Comparison of ENCODE assay signal across 11 mouse cellular contexts in the genomic region with DNA sequence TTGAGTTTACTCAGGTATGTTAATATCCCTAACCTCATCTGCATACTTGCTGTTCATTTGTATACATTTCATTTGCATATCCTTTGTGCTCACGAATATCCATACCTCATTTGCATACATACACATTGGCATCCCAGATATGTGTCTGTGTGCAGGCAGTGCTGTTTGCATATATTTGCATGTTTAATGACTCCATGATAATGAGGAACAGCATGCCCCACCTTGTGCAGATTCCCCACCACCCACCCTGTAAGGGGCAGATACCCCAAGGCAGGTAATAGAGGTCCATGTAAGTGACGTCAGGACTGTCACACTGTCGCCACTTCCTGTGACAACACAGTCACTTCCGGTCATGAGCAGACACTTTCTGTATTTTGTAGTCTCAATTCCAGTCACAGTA. TPM values are rescaled to one million over a fixed set of nuclear protein-coding genes. Genes with fewer than 3 reads are reported as not detected.
DNase-seq lines count a peak whose midpoint lies in the region; ATAC-seq lines count a peak whose summit lies in the region.
"Had no signal": no experiment of that assay in that cellular context is flagged by ENCODE, and none has a peak within 500 bp of the region (broad histone marks: within the 10 kb centered on the region; RNA-seq: fewer than 3 reads in every experiment).

No protein-coding gene starts in this region.

- peak; percentile 46 for DNase-seq in embryo, embryonic 10 days (ENCODE audit: low spot score)
- no peak for DNase-seq in embryo, embryonic 9.5 days (ENCODE audit: extremely low spot score)
- DNase-seq in induced T-regulatory cell, adult 2 months (ENCODE audit: low read depth): peak; percentile 37
- DNase-seq in neural tube, embryonic 10.5 days (ENCODE audit: extremely low spot score, low spot score): peak; percentile 45
- no peak for DNase-seq in left cerebral cortex, postnatal 14 days (ENCODE audit: low spot score in 2 of 2)
- no peak for DNase-seq in spleen, postnatal 36 days (ENCODE audit: low spot score in 2 of 2)
- no peak for DNase-seq in left cerebral cortex, adult 9 months (ENCODE audit: low spot score in 2 of 2)

- H3K27ac ChIP-seq in embryonic facial prominence, embryonic 12.5 days: no peak overlapping the region
- H3K27ac ChIP-seq: liver, embryonic 15.5 days had no signal

- 86% methylated on average over 4 of the region's 4 CpGs for WGBS in embryonic facial prominence, embryonic 12.5 days

- no peaks in the 10 kb centered on the region for H3K27me3 ChIP-seq in embryonic facial prominence, embryonic 12.5 days
- H3K27me3 ChIP-seq: liver, embryonic 15.5 days had no signal

- intact Hi-C loops in left cerebral cortex, postnatal 14 days (cut with DNase I): no loop called here

- ATAC-seq in embryonic facial prominence, embryonic 12.5 days (ENCODE audit: insufficient number of reproducible peaks, insufficient read depth, low FRiP score, low TSS enrichment): peak; percentile 72; the same call in 1 of the 2 replicates

- no peaks in the 10 kb centered on the region for H3K4me1 ChIP-seq in embryonic facial prominence, embryonic 12.5 days
- H3K4me1 ChIP-seq: liver, embryonic 15.5 days had no signal

- H3K4me2 ChIP-seq in embryonic facial prominence, embryonic 12.5 days (replicated peaks): no peak overlapping the region
- H3K4me2 ChIP-seq: heart, embryonic 11.5 days; liver, embryonic 15.5 days had no signal

- no peak overlapping the region for H3K9ac ChIP-seq in embryonic facial prominence, embryonic 12.5 days
- H3K9ac ChIP-seq: liver, embryonic 15.5 days had no signal

- H3K4me3 ChIP-seq in embryonic facial prominence, embryonic 12.5 days: no peak overlapping the region
- H3K4me3 ChIP-seq: liver, embryonic 15.5 days had no signal

- 0 out of 2 replicates have a peak, but pooled peaks cover 19% of the 10 kb centered on the region for H3K9me3 ChIP-seq in embryonic facial prominence, embryonic 12.5 days

- no peaks in the 10 kb centered on the region for H3K36me3 ChIP-seq in embryonic facial prominence, embryonic 12.5 days
- H3K36me3 ChIP-seq: liver, embryonic 15.5 days had no signal

RNA-seq across cellular contexts. Expression of a gene that starts 24.2 kb away (rescaled TPM):
- not detected in 2 replicates for polyA plus RNA-seq in embryonic facial prominence, embryonic 12.5 days (2016; fragmentation: Nextera tagmentation; extraction: Ambion mirVana)
- not detected for total RNA-seq in left cerebral cortex, postnatal 14 days (2021)
- polyA plus RNA-seq: heart, embryonic 11.5 days; liver, embryonic 15.5 days; spleen, adult 2 months had no signal

RNA-seq across cellular contexts. Expression of a gene that starts 24.9 kb away (rescaled TPM):
- polyA plus RNA-seq in embryonic facial prominence, embryonic 12.5 days (2016; fragmentation: Nextera tagmentation; extraction: Ambion mirVana): not detected in 2 replicates
- not detected for total RNA-seq in left cerebral cortex, postnatal 14 days (2021)
- polyA plus RNA-seq: heart, embryonic 11.5 days; liver, embryonic 15.5 days; spleen, adult 2 months had no signal

Comparison
In these comparisons a context has a peak if more than half of its experiments do, and no peak if none do; other contexts are left out.
1. DNase-seq: peak in embryo, embryonic 10 days (single experiment), induced T-regulatory cell, adult 2 months (single experiment) and neural tube, embryonic 10.5 days (single experiment); none in embryo, embryonic 9.5 days (single experiment), left cerebral cortex, postnatal 14 days (0 of 2), spleen, postnatal 36 days (0 of 2) and left cerebral cortex, adult 9 months (0 of 2).